Mouse (Mus musculus) ES-E14 (cell line): ENCODE measurements around the gene Ccdc148. TPM values are rescaled to one million over a fixed set of nuclear protein-coding genes. Genes with fewer than 3 reads are reported as not detected.

Experiments used
- DNase-seq: peaks from one replicate; pipeline ENCODE4 v3.0.0-alpha.2; 2013; ENCODE audit warnings: low read depth, low spot score
- H3K27ac ChIP-seq: 2 replicates; pipeline ENCODE4 v1.5.1; 2012; ENCODE audit warnings: low read depth, mild to moderate bottlenecking, low read length, moderate library complexity, mixed read lengths; ENCODE audit not compliant: poor library complexity, insufficient read depth, severe bottlenecking
- H3K36me3 ChIP-seq: 2 replicates; pipeline ENCODE4 v1.6.1; 2012; ENCODE audit warnings: mild to moderate bottlenecking, low read length, moderate library complexity, mixed read lengths; ENCODE audit not compliant: control insufficient read depth, poor library complexity, insufficient read depth, severe bottlenecking
- H3K4me1 ChIP-seq, 2 experiments: fragments of 150-350 bp in 1 of 2; sonication (generic) in 1 of 2; 2 replicates each; pipeline ENCODE4 v1.6.1; 2012; ENCODE audit warnings: low read length in 2 of 2, mild to moderate bottlenecking in 1 of 2, mixed read lengths in 1 of 2; ENCODE audit not compliant: control insufficient read depth in 2 of 2, insufficient read depth in 2 of 2, poor library complexity in 1 of 2
- H3K4me3 ChIP-seq, 2 experiments: fragments of 150-350 bp in 1 of 2; sonication (generic) in 1 of 2; 2 replicates each; pipeline ENCODE4 v1.5.1; 2012; ENCODE audit warnings: low read length in 2 of 2, low read depth in 1 of 2, mild to moderate bottlenecking in 1 of 2, mixed read lengths in 1 of 2; ENCODE audit not compliant: insufficient read depth in 1 of 2, poor library complexity in 1 of 2, severe bottlenecking in 1 of 2
- H3K9ac ChIP-seq: 2 replicates; pipeline ENCODE4 v1.6.1; 2012; ENCODE audit warnings: low read depth, mild to moderate bottlenecking, low read length, mixed read lengths; ENCODE audit not compliant: poor library complexity, insufficient read depth, severe bottlenecking
- H3K9me3 ChIP-seq: fragments of 150-350 bp; sonication (generic); 2 replicates; pipeline ENCODE4 v1.6.1; 2012; ENCODE audit warnings: low read depth, mild to moderate bottlenecking, low read length; ENCODE audit not compliant: control insufficient read depth, insufficient read depth
- CHD2 ChIP-seq: IDR thresholded peaks from 2 replicates; pipeline ENCODE4 v1.6.1; 2014; ENCODE audit warnings: mild to moderate bottlenecking, low read depth, low read length, inconsistent platforms
- HCFC1 ChIP-seq: IDR thresholded peaks from 2 replicates; pipeline ENCODE4 v1.6.1; 2012; ENCODE audit warnings: low read length, inconsistent platforms, borderline replicate concordance; ENCODE audit not compliant: insufficient read depth
- MAFK ChIP-seq: IDR thresholded peaks from 2 replicates; pipeline ENCODE4 v1.6.1; 2014; ENCODE audit warnings: mild to moderate bottlenecking, low read depth, low read length, inconsistent platforms; ENCODE audit not compliant: insufficient read depth
- ZC3H11A ChIP-seq: IDR thresholded peaks from 2 replicates; pipeline ENCODE4 v1.6.1; 2012; ENCODE audit warnings: low read depth, mild to moderate bottlenecking, inconsistent platforms, low read length, borderline replicate concordance
- ZNF384 ChIP-seq: IDR thresholded peaks from 2 replicates; pipeline ENCODE4 v1.6.1; 2012; ENCODE audit warnings: low read depth, low read length, inconsistent platforms
- in situ Hi-C, 2 experiments: fragments of 600-800 bp; cut with MboI; formaldehyde crosslinking; loops; one replicate each; pipeline ENCODE4 v1.15.1; 2025; ENCODE audit warnings: low sequenced_read_pairs in 2 of 2, inconsistent platforms in 1 of 2; ENCODE audit not compliant: unreplicated experiment in 2 of 2
- total RNA-seq: library from RNA; depleted of rRNA; stranded (reverse); fragments of 300-350 nt; gene quantifications from 2 replicates; pipeline ENCODE4 v1.2.3, GENCODE M21; 2012

The Ccdc148 gene
- total RNA-seq, 1 experiment, result 0.27 TPM

DNA sequence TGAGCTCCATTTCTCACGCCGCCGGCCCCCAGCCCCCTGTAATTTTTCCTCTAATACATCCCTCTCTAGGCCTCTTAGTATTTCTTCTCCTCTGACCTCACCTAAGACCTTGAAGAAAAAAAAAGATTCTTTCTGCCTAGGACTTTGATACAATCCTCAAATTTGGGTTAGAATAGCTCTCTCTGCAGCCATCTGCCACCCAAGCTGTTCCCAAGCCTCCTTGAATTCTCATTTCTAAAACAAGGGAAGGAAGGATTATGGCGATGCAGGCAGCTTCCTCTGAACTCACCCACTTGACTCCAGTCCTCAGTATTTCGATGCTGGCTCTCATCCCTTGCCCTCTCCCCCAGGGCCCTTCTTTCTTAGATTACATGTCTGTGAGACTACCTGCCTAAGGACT lies 106.1 kb downstream of the Ccdc148 start:
- no peak for DNase-seq
- H3K9me3 ChIP-seq, result no peaks in the 10 kb centered on the region
- no peak overlapping the region for H3K4me3 ChIP-seq
- no peaks in the 10 kb centered on the region for H3K36me3 ChIP-seq
- no peak overlapping the region for H3K27ac ChIP-seq
- peak; percentile 80 for TF ChIP-seq ZNF384
- no peak for TF ChIP-seq CHD2
- TF ChIP-seq HCFC1, result no peak
- H3K9ac ChIP-seq, result no peak overlapping the region
- peaks cover 2 to 9% of the 10 kb centered on the region in 2 experiments; a peak in 2 of 4 replicates for H3K4me1 ChIP-seq
- in situ Hi-C loops, result no loop called here

DNA sequence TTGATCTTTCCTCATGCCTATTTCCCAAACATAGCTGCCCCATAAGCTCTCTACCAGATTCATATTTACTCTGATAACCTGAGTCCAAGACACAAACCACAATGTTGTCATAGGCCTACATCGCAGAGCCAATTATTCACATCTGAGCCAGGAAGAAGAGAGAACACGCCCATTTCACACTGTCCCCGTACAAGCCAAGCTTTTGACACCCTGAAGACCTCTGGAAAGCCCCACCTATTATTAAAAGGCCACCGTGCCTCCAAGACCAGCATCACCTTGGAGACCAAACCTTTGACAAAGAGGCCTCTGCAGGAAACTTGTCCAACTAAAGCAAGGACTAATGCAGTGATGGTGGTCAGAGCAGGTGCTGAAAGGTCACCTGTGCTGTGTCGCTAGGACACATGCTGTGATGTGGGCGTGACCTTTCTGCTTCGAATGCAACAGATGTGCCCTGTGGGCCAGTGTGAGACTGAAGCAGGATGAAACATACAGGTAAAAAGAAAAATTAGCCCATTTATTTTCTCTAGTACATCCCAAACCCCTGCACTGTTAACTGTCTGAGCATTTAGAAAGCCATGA lies 106.9 kb downstream of the Ccdc148 start:
- Histone ChIP-seq H3K9me3 (no peaks in the 10 kb centered on the region), H3K27ac (no peak overlapping the region), H3K36me3 (no peaks in the 10 kb centered on the region), H3K4me3 (no peak overlapping the region), H3K4me1 (peaks cover 2 to 9% of the 10 kb centered on the region in 2 experiments; a peak in 2 of 4 replicates), H3K9ac (no peak overlapping the region)
- TF ChIP-seq CHD2, result no peak
- no peak for TF ChIP-seq ZC3H11A
- TF ChIP-seq HCFC1, result no peak
- TF ChIP-seq MAFK, result no peak
- no peak for TF ChIP-seq ZNF384
- in situ Hi-C loops, result no loop called here
- DNase-seq, result peak; percentile 29

GRCm38 (mm10) chr2:59050245-59050824 lies 110.1 kb downstream of the Ccdc148 start:
- no peak for DNase-seq
- Histone ChIP-seq H3K27ac (no peak overlapping the region), H3K4me3 (no peak overlapping the region), H3K4me1 (peaks cover 2 to 9% of the 10 kb centered on the region in 2 experiments; a peak in 2 of 4 replicates), H3K9me3 (no peaks in the 10 kb centered on the region), H3K9ac (no peak overlapping the region), H3K36me3 (no peaks in the 10 kb centered on the region)
- in situ Hi-C loops, result no loop called here
- no peak for TF ChIP-seq HCFC1

DNA sequence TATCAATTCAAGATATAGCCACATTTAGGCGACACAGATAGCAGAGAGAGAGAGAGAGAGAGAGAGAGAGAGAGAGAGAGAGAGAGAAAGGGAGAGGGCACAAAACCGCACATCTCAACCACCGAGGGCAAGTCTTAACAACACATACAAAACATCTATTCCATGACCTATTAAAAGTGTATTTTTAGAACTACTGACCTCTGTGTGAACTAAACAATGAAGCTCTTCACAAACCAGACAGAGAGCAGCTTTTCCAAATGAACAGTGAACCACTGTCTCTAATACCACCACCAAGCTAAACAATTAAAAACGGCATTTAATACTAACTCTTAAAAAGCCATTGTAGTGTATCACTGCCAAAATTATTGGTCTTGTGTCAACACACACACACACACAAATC lies 110.8 kb downstream of the Ccdc148 start:
- TF ChIP-seq CHD2, result no peak
- no peak for TF ChIP-seq MAFK
- TF ChIP-seq HCFC1, result no peak
- no peak for TF ChIP-seq ZNF384
- TF ChIP-seq ZC3H11A, result no peak
- H3K9ac ChIP-seq, result no peak overlapping the region
- no peaks in the 10 kb centered on the region for H3K36me3 ChIP-seq
- no peak overlapping the region for H3K27ac ChIP-seq
- no peak overlapping the region for H3K4me3 ChIP-seq
- in situ Hi-C loops, result no loop called here
- peaks cover 2 to 9% of the 10 kb centered on the region in 2 experiments; a peak in 2 of 4 replicates for H3K4me1 ChIP-seq
- no peaks in the 10 kb centered on the region for H3K9me3 ChIP-seq
- no peak for DNase-seq
